Mouse (Mus musculus) liver, embryonic 13.5 days (tissue): ENCODE results near the gene 2210011C24Rik. TPM values are rescaled to one million over a fixed set of nuclear protein-coding genes. Genes with fewer than 3 reads are reported as not detected.
"Not testable (repeated sequence)": the region's sequence is repeated elsewhere in the genome, so short reads cannot be mapped to it uniquely, and the experiment has no call there.

Source experiments
- ATAC-seq: fragments of 200-750 bp; cut with Nextera tagmentation; 2 replicates; pipeline ENCODE4 v1.8.0; 2017; ENCODE audit warnings: low read depth, mild to moderate bottlenecking, moderate number of reproducible peaks, moderate library complexity
- DNase-seq: peaks from one replicate; pipeline ENCODE4 v3.0.0; 2022
- H3K27ac ChIP-seq: fragments of 300-500 bp; sonication (generic); 2 replicates; pipeline ENCODE4 v1.5.1; 2015; ENCODE audit warnings: moderate library complexity, mild to moderate bottlenecking, inconsistent platforms
- H3K27me3 ChIP-seq: fragments of 300-500 bp; sonication (generic); 2 replicates; pipeline ENCODE4 v1.6.1; 2015; ENCODE audit warnings: mild to moderate bottlenecking, inconsistent platforms
- H3K36me3 ChIP-seq: fragments of 300-500 bp; sonication (generic); 2 replicates; pipeline ENCODE4 v1.6.1; 2015; ENCODE audit warnings: mild to moderate bottlenecking, inconsistent platforms
- H3K4me1 ChIP-seq: fragments of 300-500 bp; sonication (generic); replicated peaks from 2 replicates; pipeline ENCODE4 v1.6.1; 2015; ENCODE audit warnings: inconsistent platforms
- H3K4me2 ChIP-seq: fragments of 300-500 bp; sonication (generic); 2 replicates; pipeline ENCODE4 v1.6.1; 2015; ENCODE audit warnings: inconsistent platforms, mild to moderate bottlenecking, moderate library complexity
- H3K4me3 ChIP-seq: fragments of 300-500 bp; sonication (generic); replicated peaks from 2 replicates; pipeline ENCODE4 v1.5.1; 2015; ENCODE audit warnings: mild to moderate bottlenecking, inconsistent platforms
- H3K9ac ChIP-seq: fragments of 300-500 bp; sonication (generic); 2 replicates; pipeline ENCODE4 v1.6.1; 2015; ENCODE audit warnings: mild to moderate bottlenecking, inconsistent platforms
- H3K9me3 ChIP-seq: fragments of 300-500 bp; sonication (generic); replicated peaks from 2 replicates; pipeline ENCODE4 v1.6.1; 2016; ENCODE audit warnings: inconsistent platforms
- WGBS: fragments of 180-500 bp; shearing (Covaris S2); methylation state at CpG from one replicate; pipeline ENCODE4 v1.1.7; 2015; ENCODE audit not compliant: insufficient replicate concordance; 5-methylcytosine and 5-hydroxymethylcytosine counted together
- polyA plus RNA-seq: library from polyadenylated mRNA; unstranded; fragments of >200 nt; fragmentation: Nextera tagmentation; extraction: Ambion mirVana; gene quantifications from 2 replicates; pipeline ENCODE4 v1.2.1, GENCODE M21; 2015

2210011C24Rik gene
- polyA plus RNA-seq, 1 experiment from 2014 or later: not detected

DNA sequence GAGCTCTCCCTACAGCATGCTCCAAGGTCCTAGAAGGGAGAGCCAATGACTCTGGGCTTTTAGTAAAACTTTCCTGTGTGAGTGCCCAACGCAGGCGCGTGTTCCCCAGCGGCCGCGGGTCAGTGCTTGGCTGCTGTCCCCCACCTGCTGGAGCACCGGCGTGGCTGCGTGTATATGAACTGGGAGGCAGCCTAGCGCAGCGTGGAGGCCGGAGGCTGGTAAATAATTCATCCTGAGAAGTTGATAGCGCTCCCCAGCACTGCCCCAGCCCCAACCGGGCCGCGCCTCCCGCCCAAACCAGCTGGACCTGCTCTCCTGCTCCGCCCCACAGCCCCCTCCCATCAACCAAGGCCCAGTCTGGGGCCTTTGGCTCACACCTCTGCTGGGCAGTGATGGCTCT is 9.1 kb upstream of the 2210011C24Rik start, which contains the start of gene Palm3:
TSS of gene Palm3 (plus strand) at position 376 of the 400 bp plus-strand sequence.
- Histone ChIP-seq H3K4me1 (peaks cover 15% of the 10 kb centered on the region), H3K27me3 (peaks cover 75% of the 10 kb centered on the region), H3K4me2 (0 out of 2 replicates have a peak within 1 kb of the TSS, but pooled peaks have one; percentile 2), H3K27ac (no peak within 1 kb of the TSS), H3K9ac (no peak within 1 kb of the TSS), H3K36me3 (no peaks in the 10 kb centered on the region), H3K4me3 (no peak within 1 kb of the TSS), H3K9me3 (no peaks in the 10 kb centered on the region)
- no peak for ATAC-seq
- WGBS: 17% methylated on average over 18 of the region's 18 CpGs
- DNase-seq: no peak

DNA sequence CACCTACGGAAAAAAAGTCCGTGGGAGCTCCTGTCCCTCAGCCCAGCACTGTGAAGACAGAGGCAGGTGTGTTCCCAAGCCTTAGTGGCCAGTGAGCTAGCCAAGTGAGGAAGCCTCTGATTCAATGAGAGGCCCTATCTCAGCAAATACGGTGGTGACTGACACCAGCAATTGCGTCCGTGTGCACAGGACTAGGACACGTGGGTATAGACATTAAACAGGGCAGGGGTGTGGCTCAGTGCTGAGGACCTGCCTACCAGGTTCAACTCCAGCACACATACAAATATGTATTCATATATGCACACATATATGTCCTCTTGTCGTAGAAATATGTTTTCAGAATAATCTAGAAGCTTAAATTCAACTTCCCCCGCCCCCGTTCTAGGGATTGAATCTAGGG is 7.8 kb upstream of the 2210011C24Rik start:
- Histone ChIP-seq H3K4me1 (peaks cover 10% of the 10 kb centered on the region; the same call in 1 of the 2 replicates), H3K4me2 (no peak overlapping the region), H3K4me3 (no peak overlapping the region), H3K9me3 (no peaks in the 10 kb centered on the region), H3K36me3 (no peaks in the 10 kb centered on the region), H3K27ac (no peak overlapping the region), H3K9ac (no peak overlapping the region), H3K27me3 (peaks cover 67% of the 10 kb centered on the region)
- 62% methylated on average over 9 of the region's 9 CpGs for WGBS
- DNase-seq (no peak), ATAC-seq (no peak)

DNA sequence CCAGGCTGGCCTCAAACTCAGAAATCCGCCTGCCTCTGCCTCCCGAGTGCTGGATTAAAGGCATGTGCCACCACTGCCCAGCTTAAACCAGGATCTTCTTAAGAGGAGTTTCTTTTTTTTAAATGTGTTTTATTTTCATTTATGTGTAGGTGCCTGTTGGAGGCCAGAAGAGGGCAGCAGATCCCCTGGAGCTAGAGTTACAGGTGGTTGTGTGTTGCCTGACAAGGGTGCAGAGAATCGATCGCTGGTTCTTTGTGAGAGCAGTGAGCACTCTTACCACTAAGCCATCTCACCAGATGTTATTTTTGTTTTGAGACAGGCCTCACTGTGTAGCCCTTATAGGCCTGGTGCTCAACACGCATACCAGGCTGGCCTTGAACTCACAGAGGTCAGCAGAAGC is 3.9 kb upstream of the 2210011C24Rik start:
- Histone ChIP-seq H3K4me2 (no peak overlapping the region), H3K9me3 (no peaks in the 10 kb centered on the region), H3K4me1 (peaks cover 19% of the 10 kb centered on the region), H3K4me3 (no peak overlapping the region), H3K27ac (no peak overlapping the region), H3K27me3 (peaks cover 64% of the 10 kb centered on the region), H3K36me3 (no peaks in the 10 kb centered on the region), H3K9ac (no peak overlapping the region)
- WGBS: 73% methylated on average over 5 of the region's 5 CpGs
- ATAC-seq: no peak
- DNase-seq: no peak

DNA sequence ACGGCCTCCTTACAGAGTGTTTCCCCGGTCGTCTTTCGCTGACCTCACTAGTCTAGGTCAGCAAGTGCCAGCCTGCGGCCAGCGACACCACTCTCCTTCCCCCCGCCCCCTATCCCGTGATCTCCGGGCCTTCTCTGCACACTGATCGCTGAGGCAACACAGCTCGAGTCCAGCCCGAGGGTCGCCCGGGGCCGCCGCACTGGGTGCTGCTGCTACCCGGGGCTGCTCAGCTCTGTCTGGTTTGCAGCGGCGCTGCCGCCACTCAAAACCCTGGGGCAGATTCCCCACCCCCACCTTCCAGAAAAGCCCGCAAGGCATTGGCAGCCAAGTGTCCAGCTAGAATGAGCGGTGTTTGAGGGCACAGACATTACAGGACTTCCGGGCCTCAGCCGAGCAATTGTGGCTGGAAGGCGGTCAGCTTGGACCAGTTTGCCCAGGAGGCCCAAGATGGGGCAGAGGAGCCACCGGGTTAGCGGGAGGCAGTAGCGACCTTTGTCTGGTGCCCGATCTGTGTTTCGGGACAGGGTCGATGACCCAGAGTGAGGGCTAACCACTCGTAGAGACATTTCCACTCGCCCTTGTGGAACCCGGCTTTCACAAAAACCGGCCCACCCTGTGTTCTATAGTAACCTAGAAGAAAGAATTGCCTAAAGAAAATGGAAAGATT is 661 bp upstream of the 2210011C24Rik start:
- 10% methylated on average over 35 of the region's 35 CpGs for WGBS
- Histone ChIP-seq H3K36me3 (no peaks in the 10 kb centered on the region), H3K27me3 (peaks cover 61% of the 10 kb centered on the region), H3K9me3 (no peaks in the 10 kb centered on the region), H3K4me3 (peak overlapping the region; percentile 56), H3K4me2 (peak overlapping the region; percentile 71), H3K9ac (no peak overlapping the region), H3K27ac (no peak overlapping the region), H3K4me1 (peaks cover 23% of the 10 kb centered on the region)
- ATAC-seq (0 out of 2 replicates have a peak, but pooled peaks have one; percentile 11), DNase-seq (no peak)

DNA sequence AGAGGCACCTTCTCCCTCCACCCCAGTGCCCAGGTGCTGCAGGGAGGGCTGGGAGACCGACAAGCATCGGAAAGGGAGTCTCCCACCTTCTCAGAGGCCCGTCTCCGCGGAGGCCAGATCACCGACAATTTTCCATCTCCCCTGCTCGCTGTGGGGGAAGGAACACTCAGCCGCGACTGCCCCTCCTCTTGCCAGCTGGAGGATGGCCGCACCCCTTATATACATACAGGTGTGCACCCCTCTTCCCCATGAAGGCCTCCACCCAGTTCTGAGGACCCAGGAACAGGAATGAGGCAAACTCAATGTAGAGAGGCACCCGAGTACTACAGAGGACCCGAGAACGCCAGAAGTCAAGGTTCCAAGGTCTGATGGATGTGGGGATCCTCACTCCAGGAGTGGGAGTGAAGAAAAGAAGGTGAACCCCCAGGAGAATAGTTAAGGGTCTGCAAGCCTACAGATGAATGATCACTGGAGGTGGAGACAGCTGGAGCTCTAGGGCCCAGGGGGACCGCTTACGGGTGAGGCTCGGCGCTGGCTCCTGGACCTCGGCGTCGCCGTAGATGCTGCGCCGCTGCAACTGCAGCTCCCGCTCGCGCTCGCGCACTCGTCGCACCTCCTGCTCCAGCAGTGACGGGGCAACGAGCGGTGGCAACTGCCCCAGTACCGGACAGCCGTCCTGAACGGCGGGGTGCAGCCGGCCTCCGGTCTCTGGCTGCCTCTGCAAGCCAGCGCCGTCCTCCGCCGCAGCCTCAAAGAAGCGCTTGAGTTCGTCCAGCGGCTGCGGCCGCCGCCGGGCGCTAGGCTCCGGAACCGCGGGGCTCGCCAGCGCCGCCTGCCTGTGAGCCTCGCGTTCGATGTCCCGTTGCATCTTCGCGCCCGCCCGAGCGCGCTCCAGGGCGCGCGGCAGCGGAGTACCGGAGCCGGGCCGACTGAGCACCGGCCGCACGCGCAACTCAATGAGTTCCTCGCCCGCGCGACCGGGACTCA is 1.1 kb downstream of the 2210011C24Rik start:
- no peak overlapping the region for H3K9ac ChIP-seq
- 3% methylated on average over 83 of the region's 83 CpGs for WGBS
- DNase-seq: peak; percentile 32
- no peaks in the 10 kb centered on the region for H3K36me3 ChIP-seq
- H3K9me3 ChIP-seq: no peaks in the 10 kb centered on the region
- H3K27ac ChIP-seq: no peak overlapping the region
- peak overlapping the region; percentile 71 for H3K4me2 ChIP-seq
- H3K4me3 ChIP-seq: peak overlapping the region; percentile 56
- peaks cover 55% of the 10 kb centered on the region for H3K27me3 ChIP-seq
- H3K4me1 ChIP-seq: peaks cover 23% of the 10 kb centered on the region
- ATAC-seq: peak; percentile 22; the same call in 1 of the 2 replicates

DNA sequence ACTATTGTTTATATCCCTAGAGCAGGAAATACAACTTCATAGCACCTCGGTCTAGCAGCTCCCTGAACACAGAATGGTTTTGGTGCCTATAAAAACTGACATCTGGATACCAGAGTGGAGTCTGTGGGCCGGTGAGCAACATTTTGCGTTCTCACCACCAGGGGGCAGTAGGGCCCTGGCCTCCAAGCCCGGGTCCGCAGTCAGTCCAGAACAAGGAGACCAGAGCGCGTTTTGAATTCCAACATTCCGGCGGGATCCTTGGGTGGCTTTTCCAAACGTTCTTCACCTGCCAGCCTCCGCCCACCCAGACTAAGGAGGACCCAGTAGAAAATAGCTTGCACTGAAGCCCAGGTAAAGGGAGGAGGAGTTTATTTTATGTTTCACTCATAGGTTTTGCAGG is 2.1 kb downstream of the 2210011C24Rik start:
- Histone ChIP-seq H3K9me3 (no peaks in the 10 kb centered on the region), H3K9ac (no peak overlapping the region), H3K4me1 (peaks cover 30% of the 10 kb centered on the region), H3K4me3 (no peak overlapping the region), H3K27ac (no peak overlapping the region), H3K36me3 (no peaks in the 10 kb centered on the region), H3K4me2 (no peak overlapping the region), H3K27me3 (peaks cover 52% of the 10 kb centered on the region)
- ATAC-seq (no peak), DNase-seq (peak; percentile 34)
- WGBS: 2% methylated on average over 11 of the region's 11 CpGs

DNA sequence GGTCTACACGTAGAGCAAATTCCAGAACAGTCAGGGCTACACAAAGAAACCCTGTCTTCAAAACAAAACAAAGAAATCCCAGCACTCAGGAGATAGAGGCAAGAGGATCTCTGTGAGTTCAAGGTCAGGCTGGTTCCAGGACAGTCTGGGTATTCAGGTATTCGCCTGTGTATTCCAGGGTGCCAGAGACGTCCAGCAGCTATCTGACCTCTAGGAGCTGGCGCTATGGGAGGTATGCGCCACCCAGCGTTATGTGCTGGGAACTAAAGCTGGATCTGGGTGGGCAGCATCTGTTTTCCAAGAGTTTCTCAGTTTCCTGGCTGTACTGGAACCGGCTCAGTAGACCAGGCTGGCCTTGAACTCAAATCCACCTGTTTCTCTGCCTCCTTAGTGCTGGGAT is 3.6 kb downstream of the 2210011C24Rik start:
- H3K27ac ChIP-seq: no peak overlapping the region
- no peak overlapping the region for H3K4me3 ChIP-seq
- H3K9me3 ChIP-seq: no peaks in the 10 kb centered on the region
- no peak for ATAC-seq
- H3K4me2 ChIP-seq: no peak overlapping the region
- no peak for DNase-seq
- no peak overlapping the region for H3K9ac ChIP-seq
- peaks cover 41% of the 10 kb centered on the region for H3K4me1 ChIP-seq
- WGBS: 47% methylated on average over 7 of the region's 7 CpGs
- 0 out of 2 replicates have a peak, but pooled peaks cover under 1% of the 10 kb centered on the region for H3K36me3 ChIP-seq
- H3K27me3 ChIP-seq: peaks cover 43% of the 10 kb centered on the region

DNA sequence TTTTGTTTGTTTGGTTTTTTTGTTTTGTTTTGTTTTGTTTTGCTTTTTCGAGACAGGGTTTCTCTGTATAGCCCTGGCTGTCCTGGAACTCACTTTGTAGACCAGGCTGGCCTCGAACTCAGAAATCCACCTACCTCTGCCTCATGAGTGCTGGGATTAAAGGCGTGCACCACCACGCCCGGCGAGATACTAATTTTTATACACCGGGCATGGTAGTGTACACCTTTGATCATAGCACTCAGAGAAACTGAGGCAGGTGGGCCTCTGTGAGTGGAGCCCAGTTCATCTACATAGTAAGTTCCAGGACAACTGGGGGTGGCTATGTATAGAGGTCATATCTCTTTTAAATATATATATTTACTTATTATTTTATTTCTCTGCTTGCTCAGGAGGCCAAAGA is 6.5 kb downstream of the 2210011C24Rik start:
- ATAC-seq, DNase-seq, H3K9me3 ChIP-seq, H3K9ac ChIP-seq, H3K4me3 ChIP-seq: not testable (repeated sequence)
- WGBS: 79% methylated on average over 7 of the region's 7 CpGs
- Histone ChIP-seq H3K27ac (0 out of 2 replicates have a peak overlapping the region, but pooled peaks have one; percentile 84), H3K36me3 (peaks cover 27% of the 10 kb centered on the region), H3K27me3 (peaks cover 14% of the 10 kb centered on the region), H3K4me1 (peaks cover 43% of the 10 kb centered on the region), H3K4me2 (peak overlapping the region; percentile 88; the same call in 1 of the 2 replicates)

DNA sequence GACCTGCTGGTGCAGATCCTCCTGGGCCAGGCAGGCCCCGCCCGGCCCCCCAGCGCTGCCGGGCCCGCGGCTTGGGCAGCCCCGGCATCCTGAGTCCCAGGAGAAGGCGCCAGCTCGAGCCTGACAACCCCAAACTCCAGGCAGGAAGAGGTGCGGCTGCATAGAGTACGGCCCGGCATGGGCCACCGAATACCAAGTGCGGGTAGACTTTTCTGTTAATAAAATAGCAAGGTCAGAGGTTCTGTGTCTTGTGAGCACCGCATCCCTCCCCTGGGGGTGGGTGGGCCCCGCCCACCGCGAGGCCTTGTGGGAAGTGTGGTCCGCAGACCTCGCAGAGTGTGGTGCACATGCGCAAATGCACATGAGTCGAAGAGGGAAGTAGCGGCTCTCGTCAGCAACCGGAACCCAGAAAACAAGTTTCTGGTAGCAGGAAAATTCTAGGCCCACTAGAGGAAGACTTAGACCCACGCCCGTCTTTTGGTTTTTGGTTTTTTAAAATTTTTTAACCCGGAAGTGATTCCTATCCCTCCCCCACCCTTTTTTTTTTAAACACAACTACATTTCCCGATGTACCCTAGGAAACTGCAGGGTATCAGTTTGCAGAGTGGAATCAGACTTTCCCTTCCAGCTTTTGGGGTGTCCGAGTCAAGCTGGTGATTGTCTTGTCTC is 7.3 kb downstream of the 2210011C24Rik start:
- peaks cover 46% of the 10 kb centered on the region for H3K4me1 ChIP-seq
- peak; percentile 89 for ATAC-seq
- peaks cover 36% of the 10 kb centered on the region for H3K36me3 ChIP-seq

DNA sequence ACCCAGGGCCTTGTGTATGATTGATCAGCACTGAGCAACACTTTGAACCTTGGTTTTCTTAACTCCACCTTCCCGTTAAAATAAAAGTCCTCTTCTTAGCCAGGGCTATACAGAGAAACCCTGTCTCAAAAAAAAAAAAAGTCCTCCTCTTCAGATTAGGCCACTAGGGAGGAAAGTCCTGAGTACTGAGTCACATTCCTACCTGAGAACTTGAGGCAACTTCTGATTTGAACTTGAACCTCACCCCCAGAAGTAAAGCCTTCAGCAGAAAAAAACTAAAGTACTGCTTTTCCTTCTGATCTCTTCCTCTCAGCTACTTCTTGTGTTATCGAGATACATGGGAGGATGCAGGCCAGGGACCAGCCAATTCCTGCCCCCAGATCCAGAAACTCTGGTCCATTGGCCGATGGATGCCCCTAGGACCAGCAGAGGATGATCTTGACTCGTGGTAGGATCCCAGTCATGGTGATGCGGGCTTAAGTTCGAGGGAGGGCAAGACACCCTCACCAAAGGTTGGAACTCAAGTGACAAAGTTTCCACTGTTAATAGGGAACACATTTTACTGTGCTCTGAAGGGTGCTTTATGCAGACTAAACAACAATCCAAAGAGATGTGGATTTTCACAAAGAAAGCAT is 8.2 kb downstream of the 2210011C24Rik start:
- Histone ChIP-seq H3K9ac (peak overlapping the region; percentile 76; the same call in 1 of the 2 replicates), H3K4me2 (peak overlapping the region; percentile 88), H3K4me1 (peaks cover 56% of the 10 kb centered on the region), H3K27me3 (0 out of 2 replicates have a peak, but pooled peaks cover 3% of the 10 kb centered on the region), H3K4me3 (peak overlapping the region; percentile 65; the same call in 1 of the 2 replicates), H3K9me3 (no peaks in the 10 kb centered on the region), H3K27ac (peak overlapping the region; percentile 84), H3K36me3 (peaks cover 45% of the 10 kb centered on the region)
- ATAC-seq: no peak
- 73% methylated on average over 6 of the region's 6 CpGs for WGBS
- DNase-seq: no peak

More for the DNA sequence above, 7.3 kb downstream of the 2210011C24Rik start:
- Histone ChIP-seq H3K9ac (peak overlapping the region; percentile 76), H3K4me3 (peak overlapping the region; percentile 65), H3K9me3 (no peaks in the 10 kb centered on the region), H3K4me2 (peak overlapping the region; percentile 88), H3K27me3 (peaks cover 6% of the 10 kb centered on the region), H3K27ac (peak overlapping the region; percentile 84)
- DNase-seq: peak; percentile 85
- WGBS: 1% methylated on average over 30 of the region's 30 CpGs
